In the genomic region with DNA sequence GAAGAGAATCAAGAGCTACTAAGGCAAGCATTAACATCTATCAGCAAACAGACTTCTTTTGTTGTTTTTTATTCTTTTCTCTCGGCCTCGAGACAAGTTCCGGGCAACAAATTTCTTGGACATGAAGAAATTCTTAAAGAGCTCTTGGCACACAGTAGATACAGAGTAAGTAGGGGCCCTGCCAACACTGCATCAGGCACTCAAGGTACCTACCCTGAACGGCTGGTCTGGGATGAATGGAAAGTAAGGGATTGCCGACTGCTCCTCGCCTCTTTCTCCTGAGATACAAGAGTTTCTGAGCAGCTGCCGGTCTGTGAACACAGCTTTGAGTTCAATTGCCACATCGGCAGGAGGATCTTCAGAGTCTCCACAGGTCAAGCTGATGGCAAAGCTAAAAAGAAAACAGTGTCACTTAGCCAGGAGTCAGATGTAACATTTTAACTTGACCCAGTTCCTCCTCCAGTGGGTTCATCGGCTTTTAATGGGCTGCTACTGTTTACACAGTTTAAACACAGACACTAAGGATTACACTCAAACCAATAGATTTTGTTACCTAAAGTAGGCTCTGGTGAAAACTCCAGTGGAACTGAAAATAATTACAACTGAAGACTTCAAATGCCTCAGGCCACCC, we compare ENCODE assay signal across 8 mouse cellular contexts. TPM values are rescaled to one million over a fixed set of nuclear protein-coding genes. Genes with fewer than 3 reads are reported as not detected.
A peak's percentile ranks its signal among the peaks of the same experiment; 100 is the strongest.
DNase-seq lines count a peak whose midpoint lies in the region; ATAC-seq lines count a peak whose summit lies in the region.

No protein-coding gene starts in this region.

- peaks cover 24% of the 10 kb centered on the region for H3K36me3 ChIP-seq in hindbrain, embryonic 12.5 days
- H3K36me3 ChIP-seq in hindbrain, embryonic 10.5 days: peaks cover 43% of the 10 kb centered on the region
- peaks cover 29% of the 10 kb centered on the region for H3K36me3 ChIP-seq in forebrain, embryonic 13.5 days (ENCODE audit: poor library complexity, severe bottlenecking)
- peaks cover 25% of the 10 kb centered on the region for H3K36me3 ChIP-seq in midbrain, embryonic 12.5 days

- H3K4me1 ChIP-seq in hindbrain, embryonic 12.5 days: peaks cover 19% of the 10 kb centered on the region
- peaks cover 28% of the 10 kb centered on the region for H3K4me1 ChIP-seq in hindbrain, embryonic 10.5 days (replicated peaks)
- H3K4me1 ChIP-seq in forebrain, embryonic 13.5 days: peaks cover 27% of the 10 kb centered on the region
- H3K4me1 ChIP-seq in midbrain, embryonic 12.5 days: peaks cover 30% of the 10 kb centered on the region

- no peak for DNase-seq in hindbrain, embryonic 10.5 days (ENCODE audit: low spot score)
- DNase-seq in kidney, postnatal 14 days: peak; percentile 41
- no peak for DNase-seq in thymus, postnatal 14 days
- no peak for DNase-seq in layer of hippocampus, adult 9-11 months

- no peaks in the 10 kb centered on the region for H3K9me3 ChIP-seq in hindbrain, embryonic 12.5 days (replicated peaks)
- no peaks in the 10 kb centered on the region for H3K9me3 ChIP-seq in hindbrain, embryonic 10.5 days
- no peaks in the 10 kb centered on the region for H3K9me3 ChIP-seq in forebrain, embryonic 13.5 days (replicated peaks)
- H3K9me3 ChIP-seq in midbrain, embryonic 12.5 days: no peaks in the 10 kb centered on the region

- WGBS in hindbrain, embryonic 12.5 days: 61% methylated on average over 9 of the region's 9 CpGs
- WGBS in hindbrain, embryonic 10.5 days: 75% methylated on average over 9 of the region's 9 CpGs
- WGBS in forebrain, embryonic 13.5 days: 39% methylated on average over 9 of the region's 9 CpGs
- 54% methylated on average over 9 of the region's 9 CpGs for WGBS in midbrain, embryonic 12.5 days

- H3K4me2 ChIP-seq in hindbrain, embryonic 12.5 days (replicated peaks): peak overlapping the region; percentile 91
- peak overlapping the region; percentile 69 for H3K4me2 ChIP-seq in forebrain, embryonic 13.5 days
- H3K4me2 ChIP-seq in midbrain, embryonic 12.5 days (replicated peaks): peak overlapping the region; percentile 92

- H3K27ac ChIP-seq in hindbrain, embryonic 12.5 days: no peak overlapping the region
- H3K27ac ChIP-seq in hindbrain, embryonic 10.5 days: no peak overlapping the region
- peak overlapping the region; percentile 31; the same call in 1 of the 2 replicates for H3K27ac ChIP-seq in forebrain, embryonic 13.5 days
- H3K27ac ChIP-seq in midbrain, embryonic 12.5 days (replicated peaks): no peak overlapping the region

- H3K9ac ChIP-seq in hindbrain, embryonic 12.5 days: no peak overlapping the region
- peak overlapping the region; percentile 96; the same call in 1 of the 2 replicates for H3K9ac ChIP-seq in forebrain, embryonic 13.5 days
- no peak overlapping the region; the same call in 1 of the 2 replicates for H3K9ac ChIP-seq in midbrain, embryonic 12.5 days (replicated peaks)

- no peak for ATAC-seq in hindbrain, embryonic 12.5 days (ENCODE audit: low FRiP score)
- no peak for ATAC-seq in forebrain, embryonic 13.5 days
- ATAC-seq in midbrain, embryonic 12.5 days (ENCODE audit: low FRiP score, low read depth): no peak
- no peak for ATAC-seq in megakaryocyte progenitor cell, adult 5-6 weeks (replicated peaks; ENCODE audit: poor library complexity)

- 0 out of 2 replicates have a peak overlapping the region, but pooled peaks have one; percentile 92 for H3K4me3 ChIP-seq in hindbrain, embryonic 12.5 days
- H3K4me3 ChIP-seq in hindbrain, embryonic 10.5 days: no peak overlapping the region
- peak overlapping the region; percentile 84 for H3K4me3 ChIP-seq in forebrain, embryonic 13.5 days
- no peak overlapping the region for H3K4me3 ChIP-seq in midbrain, embryonic 12.5 days

- peaks cover 13% of the 10 kb centered on the region for H3K27me3 ChIP-seq in hindbrain, embryonic 12.5 days
- H3K27me3 ChIP-seq in hindbrain, embryonic 10.5 days (ENCODE audit: insufficient read depth, poor library complexity, severe bottlenecking): peaks cover 28% of the 10 kb centered on the region
- no peaks in the 10 kb centered on the region for H3K27me3 ChIP-seq in forebrain, embryonic 13.5 days
- H3K27me3 ChIP-seq in midbrain, embryonic 12.5 days: peaks cover 16% of the 10 kb centered on the region

RNA-seq across cellular contexts. Expression of a gene that starts 1.7 kb away (rescaled TPM):
- 42.1 and 47.7 TPM in 2 replicates for polyA plus RNA-seq in hindbrain, embryonic 12.5 days (2016; fragmentation: Nextera tagmentation; extraction: Ambion mirVana)
- 23.6 and 23.9 TPM in 2 replicates for polyA plus RNA-seq in hindbrain, embryonic 10.5 days (2016; fragmentation: Nextera tagmentation; extraction: Ambion mirVana)
- 45.4 and 45.8 TPM in 2 replicates for polyA plus RNA-seq in forebrain, embryonic 13.5 days (2015; fragmentation: Nextera tagmentation; extraction: Ambion mirVana)
- polyA plus RNA-seq in midbrain, embryonic 12.5 days (2016; fragmentation: Nextera tagmentation; extraction: Ambion mirVana): 39.1 and 43.1 TPM in 2 replicates
- 7.2 and 10.4 TPM in 2 replicates for total RNA-seq in megakaryocyte progenitor cell, adult 5-6 weeks (2015)
- 3.0 and 4.2 TPM in 2 replicates for total RNA-seq in megakaryocyte progenitor cell, adult 5-6 weeks (2017)

Comparison
In these comparisons a context has a peak if more than half of its experiments do, and no peak if none do; other contexts are left out.
1. H3K4me3 ChIP-seq: peak in hindbrain, embryonic 12.5 days (single experiment) and forebrain, embryonic 13.5 days (single experiment); none in hindbrain, embryonic 10.5 days (single experiment) and midbrain, embryonic 12.5 days (single experiment).
2. Peak in every context shown above with its lines, with median percentiles within 50 percentile points of each other: H3K4me2 ChIP-seq.